Mouse (Mus musculus) testis, adult 2 months (tissue): ENCODE results near the gene Wasl.

Source experiments
- CTCF ChIP-seq: fragments of 200-500 bp; IDR thresholded peaks from 2 replicates; pipeline ENCODE4 v1.5.1; 2012; ENCODE audit warnings: low read depth, mild to moderate bottlenecking, inconsistent platforms, low read length, moderate library complexity; ENCODE audit not compliant: control insufficient read depth, insufficient read depth, insufficient replicate concordance
- POLR2A ChIP-seq: fragments of 200-500 bp; IDR thresholded peaks from 2 replicates; pipeline ENCODE4 v1.6.1; 2012; ENCODE audit warnings: low read depth, mild to moderate bottlenecking, inconsistent platforms, low read length, moderate library complexity; ENCODE audit not compliant: control insufficient read depth

GRCm38 (mm10) chr6:24612074-24612755, 52.6 kb downstream of the Wasl start:
- TF ChIP-seq POLR2A = no peak
- TF ChIP-seq CTCF = no peak
